Mouse (Mus musculus): ENCODE measurements around the gene Cep19. TPM values are rescaled to one million over a fixed set of nuclear protein-coding genes. Genes with fewer than 3 reads are reported as not detected.

Gene Cep19
- polyA plus RNA-seq, 1 experiment from 2014 or later: 5.3 TPM

- Histone ChIP-seq H3K4me2 (ENCODE audit: low read depth, low read length) (peak overlapping the region; percentile 73), H3K4me1 (ENCODE audit: insufficient read depth) (peaks cover 30% of the 10 kb centered on the region), H3K27me3 (ENCODE audit: insufficient read depth, low read length) (no peaks in the 10 kb centered on the region), H3K27ac (ENCODE audit: low read depth) (peak overlapping the region; percentile 88), H3K36me3 (replicated peaks; ENCODE audit: insufficient read depth, low read length) (no peaks in the 10 kb centered on the region), H3K4me3 (ENCODE audit: low read depth, low read length) (peak overlapping the region; percentile 46), H3K9ac (replicated peaks) (peak overlapping the region; percentile 61), H3K9me3 (ENCODE audit: low read length) (no peaks in the 10 kb centered on the region)
- TF ChIP-seq EP300 (IDR thresholded peaks at IDR 0.05; ENCODE audit: low read depth): peak; percentile 67; the same call in 1 of the 2 replicates
- no peak for TF ChIP-seq CTCF (IDR thresholded peaks at IDR 0.05; ENCODE audit: low read depth)
- DNase-seq: peak; percentile 69
- ATAC-seq: peak; percentile 87
- WGBS (ENCODE audit: insufficient replicate concordance): 23% methylated on average over 16 of the region's 16 CpGs
These were observed 30.7 kb downstream of the Cep19 start for GRCm38 (mm10) chr16:32130190-32130826.

- DNase-seq: no peak
- Histone ChIP-seq H3K36me3 (replicated peaks; ENCODE audit: insufficient read depth, low read length) (no peaks in the 10 kb centered on the region), H3K4me1 (ENCODE audit: insufficient read depth) (peaks cover 28% of the 10 kb centered on the region), H3K4me3 (ENCODE audit: low read depth, low read length) (no peak overlapping the region), H3K27ac (ENCODE audit: low read depth) (peak overlapping the region; percentile 34), H3K27me3 (ENCODE audit: insufficient read depth, low read length) (no peaks in the 10 kb centered on the region), H3K9ac (replicated peaks) (no peak overlapping the region), H3K4me2 (ENCODE audit: low read depth, low read length) (no peak overlapping the region), H3K9me3 (ENCODE audit: low read length) (no peaks in the 10 kb centered on the region)
- TF ChIP-seq EP300 (IDR thresholded peaks at IDR 0.05; ENCODE audit: low read depth) (no peak), CTCF (IDR thresholded peaks at IDR 0.05; ENCODE audit: low read depth) (no peak)
- ATAC-seq: peak; percentile 81
- 65% methylated on average over 3 of the region's 3 CpGs for WGBS (ENCODE audit: insufficient replicate concordance)
These were observed 33.5 kb downstream of the Cep19 start for GRCm38 (mm10) chr16:32133148-32133547.

GRCm38 (mm10) chr16:32135842-32136357 lies 36.3 kb downstream of the Cep19 start:
- H3K4me2 ChIP-seq (ENCODE audit: low read depth, low read length): no peak overlapping the region
- TF ChIP-seq EP300 (IDR thresholded peaks at IDR 0.05; ENCODE audit: low read depth) (no peak), CTCF (IDR thresholded peaks at IDR 0.05; ENCODE audit: low read depth) (no peak)
- H3K4me3 ChIP-seq (ENCODE audit: low read depth, low read length): no peak overlapping the region
- H3K4me1 ChIP-seq (ENCODE audit: insufficient read depth): peaks cover 15% of the 10 kb centered on the region
- DNase-seq (no peak), ATAC-seq (no peak)
- 82% methylated on average over 7 of the region's 7 CpGs for WGBS (ENCODE audit: insufficient replicate concordance)
- H3K9me3 ChIP-seq (ENCODE audit: low read length): no peaks in the 10 kb centered on the region
- H3K9ac ChIP-seq (replicated peaks): no peak overlapping the region
- H3K27me3 ChIP-seq (ENCODE audit: insufficient read depth, low read length): no peaks in the 10 kb centered on the region
- no peak overlapping the region for H3K27ac ChIP-seq (ENCODE audit: low read depth)
- no peaks in the 10 kb centered on the region for H3K36me3 ChIP-seq (replicated peaks; ENCODE audit: insufficient read depth, low read length)

- WGBS (ENCODE audit: insufficient replicate concordance): 100% methylated on average over 1 of the region's 1 CpGs
- Histone ChIP-seq H3K27ac (ENCODE audit: low read depth) (no peak overlapping the region), H3K9ac (replicated peaks) (no peak overlapping the region), H3K4me1 (ENCODE audit: insufficient read depth) (no peaks in the 10 kb centered on the region), H3K4me3 (ENCODE audit: low read depth, low read length) (no peak overlapping the region), H3K9me3 (ENCODE audit: low read length) (peaks cover 9% of the 10 kb centered on the region), H3K27me3 (ENCODE audit: insufficient read depth, low read length) (no peaks in the 10 kb centered on the region), H3K36me3 (replicated peaks; ENCODE audit: insufficient read depth, low read length) (peaks cover 18% of the 10 kb centered on the region), H3K4me2 (ENCODE audit: low read depth, low read length) (no peak overlapping the region)
- ATAC-seq (no peak), DNase-seq (no peak)
- no peak for TF ChIP-seq CTCF (IDR thresholded peaks at IDR 0.05; ENCODE audit: low read depth)
- no peak for TF ChIP-seq EP300 (IDR thresholded peaks at IDR 0.05; ENCODE audit: low read depth)
These were observed 39.4 kb downstream of the Cep19 start for GRCm38 (mm10) chr16:32138954-32139353.

GRCm38 (mm10) chr16:32143766-32144165 lies 44.2 kb downstream of the Cep19 start:
- 95% methylated on average over 15 of the region's 15 CpGs for WGBS (ENCODE audit: insufficient replicate concordance)
- Histone ChIP-seq H3K27me3 (ENCODE audit: insufficient read depth, low read length) (no peaks in the 10 kb centered on the region), H3K9me3 (ENCODE audit: low read length) (peaks cover 17% of the 10 kb centered on the region), H3K4me1 (ENCODE audit: insufficient read depth) (no peaks in the 10 kb centered on the region), H3K27ac (ENCODE audit: low read depth) (no peak overlapping the region), H3K36me3 (replicated peaks; ENCODE audit: insufficient read depth, low read length) (peaks cover 47% of the 10 kb centered on the region), H3K9ac (replicated peaks) (no peak overlapping the region), H3K4me3 (ENCODE audit: low read depth, low read length) (no peak overlapping the region), H3K4me2 (ENCODE audit: low read depth, low read length) (no peak overlapping the region)
- TF ChIP-seq CTCF (IDR thresholded peaks at IDR 0.05; ENCODE audit: low read depth): no peak
- ATAC-seq (no peak), DNase-seq (no peak)

- Histone ChIP-seq H3K27ac (ENCODE audit: low read depth) (no peak overlapping the region), H3K4me1 (ENCODE audit: insufficient read depth) (no peaks in the 10 kb centered on the region), H3K9ac (replicated peaks) (no peak overlapping the region), H3K4me2 (ENCODE audit: low read depth, low read length) (no peak overlapping the region), H3K27me3 (ENCODE audit: insufficient read depth, low read length) (no peaks in the 10 kb centered on the region), H3K36me3 (replicated peaks; ENCODE audit: insufficient read depth, low read length) (peaks cover 47% of the 10 kb centered on the region), H3K4me3 (ENCODE audit: low read depth, low read length) (no peak overlapping the region), H3K9me3 (ENCODE audit: low read length) (peaks cover 17% of the 10 kb centered on the region)
- TF ChIP-seq EP300 (IDR thresholded peaks at IDR 0.05; ENCODE audit: low read depth) (no peak), CTCF (IDR thresholded peaks at IDR 0.05; ENCODE audit: low read depth) (no peak)
- ATAC-seq (no peak), DNase-seq (no peak)
- 88% methylated on average over 17 of the region's 17 CpGs for WGBS (ENCODE audit: insufficient replicate concordance)
These were observed 45.0 kb downstream of the Cep19 start for GRCm38 (mm10) chr16:32144592-32144991.
